Mouse (Mus musculus): ENCODE data around the gene Lrrc59. TPM values are rescaled to one million over a fixed set of nuclear protein-coding genes. Genes with fewer than 3 reads are reported as not detected.

Lrrc59 gene
- total and polyA plus RNA-seq, 3 experiments: 324 to 493 (median 325) TPM

DNA sequence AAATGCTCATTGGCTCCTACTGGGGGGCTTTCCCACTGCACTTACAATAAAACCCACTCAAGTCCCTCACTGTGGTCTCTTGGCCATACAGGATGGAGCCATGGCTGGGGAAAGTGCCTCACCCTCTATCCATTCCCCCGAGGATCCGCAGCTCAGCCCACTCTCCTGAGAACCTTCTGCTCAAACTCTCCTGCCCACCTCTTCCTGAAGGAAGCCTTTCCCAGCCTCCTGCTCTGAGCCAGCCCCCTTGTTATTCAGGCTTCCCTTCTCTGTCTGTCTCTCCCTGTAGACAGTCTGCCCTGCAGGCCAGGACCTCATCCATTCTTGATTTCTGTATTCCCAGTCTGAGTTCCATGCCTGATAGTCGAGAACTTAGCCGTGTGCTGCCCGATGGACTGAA is 45.4 kb downstream of the Lrrc59 start:
- Histone ChIP-seq H3K79me2 (replicated peaks; ENCODE audit: control insufficient read depth, extremely low read depth, insufficient read depth, poor library complexity, severe bottlenecking) (no peaks in the 10 kb centered on the region), H3K9ac (ENCODE audit: insufficient read depth, low read depth) (no peak overlapping the region), H3K36me3 (replicated peaks in 1 of 2; ENCODE audit: control insufficient read depth in 1 of 2, insufficient read depth in 1 of 2, low read length in 1 of 2) (peaks cover 7 to 39% of the 10 kb centered on the region in 2 experiments), H3K4me1 (ENCODE audit: control insufficient read depth in 1 of 2, insufficient read depth in 2 of 2) (peaks cover 12 to 29% of the 10 kb centered on the region in 2 experiments), H3K27ac (ENCODE audit: insufficient read depth, low read depth) (no peak overlapping the region), H3K4me3 (replicated peaks in 1 of 3; ENCODE audit: low read depth in 2 of 3, low read length in 2 of 3, poor library complexity in 1 of 3) (no peak overlapping the region), H3K4me2 (ENCODE audit: insufficient read depth, low read depth, poor library complexity, severe bottlenecking) (no peak overlapping the region), H3K27me3 (replicated peaks) (no peaks in the 10 kb centered on the region), H3K9me3 (replicated peaks; ENCODE audit: low read length) (no peaks in the 10 kb centered on the region)
- in situ Hi-C loops (cut with MboI; ENCODE audit: low pct_ligation_motif_present, low pct_unique_long_range_greater_than_20kb, low sequenced_read_pairs): loop anchor here (5.0 kb wide), 1 partner anchor 32 kb away; no protein-coding TSS in a partner anchor
- dilution Hi-C loops (cut with MboI; ENCODE audit: extremely low pct_ligation_motif_present, extremely low pct_unique_long_range_greater_than_20kb, low sequenced_read_pairs): no loop called here
- TF ChIP-seq SMC3 (IDR thresholded peaks at IDR 0.05; ENCODE audit: low read depth, low read length) (no peak), UBTF (IDR thresholded peaks at IDR 0.05; ENCODE audit: low read depth, low read length) (no peak), PAX5 (IDR thresholded peaks at IDR 0.05; ENCODE audit: low read length) (no peak), MYC (IDR thresholded peaks at IDR 0.05; ENCODE audit: low read depth, low read length) (no peak), MEF2A (IDR thresholded peaks at IDR 0.05; ENCODE audit: borderline replicate concordance, low read depth, low read length) (no peak), SIN3A (IDR thresholded peaks at IDR 0.05; ENCODE audit: low read length) (no peak), JUND (conservative IDR thresholded peaks at IDR 0.05; ENCODE audit: low read depth, low read length) (no peak), NELFE (IDR thresholded peaks at IDR 0.05; ENCODE audit: low read depth, low read length) (no peak), RAD21 (IDR thresholded peaks at IDR 0.05; ENCODE audit: low read depth, low read length) (no peak), GABPA (IDR thresholded peaks at IDR 0.05; ENCODE audit: insufficient replicate concordance, low read depth, low read length) (no peak), BHLHE40 (IDR thresholded peaks at IDR 0.05; ENCODE audit: low read depth, low read length) (no peak), ETS1 (conservative IDR thresholded peaks at IDR 0.05; ENCODE audit: low read depth, low read length) (no peak), ZNF384 (IDR thresholded peaks at IDR 0.05; ENCODE audit: low read depth, low read length) (no peak)
- no peak for DNase-seq (ENCODE audit: extremely low read depth)

GRCm38 (mm10) chr11:94675446-94675845 is 45.9 kb downstream of the Lrrc59 start:
- Histone ChIP-seq H3K27ac (ENCODE audit: insufficient read depth, low read depth) (no peak overlapping the region), H3K36me3 (replicated peaks in 1 of 2; ENCODE audit: control insufficient read depth in 1 of 2, insufficient read depth in 1 of 2, low read length in 1 of 2) (peaks cover 2 to 35% of the 10 kb centered on the region in 2 experiments), H3K4me2 (ENCODE audit: insufficient read depth, low read depth, poor library complexity, severe bottlenecking) (no peak overlapping the region), H3K4me1 (ENCODE audit: control insufficient read depth in 1 of 2, insufficient read depth in 2 of 2) (peaks cover 12 to 29% of the 10 kb centered on the region in 2 experiments), H3K4me3 (replicated peaks in 1 of 3; ENCODE audit: low read depth in 2 of 3, low read length in 2 of 3, poor library complexity in 1 of 3) (no peak overlapping the region), H3K79me2 (replicated peaks; ENCODE audit: control insufficient read depth, extremely low read depth, insufficient read depth, poor library complexity, severe bottlenecking) (no peaks in the 10 kb centered on the region), H3K27me3 (replicated peaks) (no peaks in the 10 kb centered on the region), H3K9me3 (replicated peaks; ENCODE audit: low read length) (no peaks in the 10 kb centered on the region), H3K9ac (ENCODE audit: insufficient read depth, low read depth) (no peak overlapping the region)
- in situ Hi-C loops (cut with MboI; ENCODE audit: low pct_ligation_motif_present, low pct_unique_long_range_greater_than_20kb, low sequenced_read_pairs): no loop called here
- DNase-seq (ENCODE audit: extremely low read depth): no peak
- dilution Hi-C loops (cut with MboI; ENCODE audit: extremely low pct_ligation_motif_present, extremely low pct_unique_long_range_greater_than_20kb, low sequenced_read_pairs): no loop called here
- TF ChIP-seq GABPA (IDR thresholded peaks at IDR 0.05; ENCODE audit: insufficient replicate concordance, low read depth, low read length) (no peak), E2F4 (IDR thresholded peaks at IDR 0.05; ENCODE audit: insufficient replicate concordance, low read depth, low read length) (no peak), RCOR1 (conservative IDR thresholded peaks at IDR 0.05; ENCODE audit: low read depth, low read length) (no peak), USF1 (IDR thresholded peaks at IDR 0.05; ENCODE audit: low read depth, low read length) (no peak), ZMIZ1 (IDR thresholded peaks at IDR 0.05; ENCODE audit: low read depth, low read length) (no peak), NELFE (IDR thresholded peaks at IDR 0.05; ENCODE audit: low read depth, low read length) (no peak), KAT2A (IDR thresholded peaks at IDR 0.05; ENCODE audit: insufficient replicate concordance, low read length) (no peak), UBTF (IDR thresholded peaks at IDR 0.05; ENCODE audit: low read depth, low read length) (no peak), ZNF384 (IDR thresholded peaks at IDR 0.05; ENCODE audit: low read depth, low read length) (no peak), CTCF (conservative IDR thresholded peaks at IDR 0.05 in 1 of 2, IDR thresholded peaks at IDR 0.05 in 1 of 2; ENCODE audit: low read depth in 2 of 2, low read length in 2 of 2) (no peak)
